Mouse (Mus musculus) gastrocnemius, postnatal 36 days (tissue): ENCODE measurements around the gene Pcsk2. TPM values are rescaled to one million over a fixed set of nuclear protein-coding genes. Genes with fewer than 3 reads are reported as not detected.

Experiments used
- DNase-seq, 2 experiments: peaks; one replicate each; pipeline ENCODE4 v3.0.0; 2022
- intact Hi-C: fragments of 180-260 bp; cut with DNase I; formaldehyde crosslinking; loops from one replicate; pipeline ENCODE4 v1.15.1; 2025
- total RNA-seq, 2 experiments: library from RNA; stranded (reverse); gene quantifications; 2 replicates each; pipeline ENCODE4 v1.2.3; 2021

The Pcsk2 gene
- total RNA-seq, 2 experiments from 2014 or later, result not detected

DNA sequence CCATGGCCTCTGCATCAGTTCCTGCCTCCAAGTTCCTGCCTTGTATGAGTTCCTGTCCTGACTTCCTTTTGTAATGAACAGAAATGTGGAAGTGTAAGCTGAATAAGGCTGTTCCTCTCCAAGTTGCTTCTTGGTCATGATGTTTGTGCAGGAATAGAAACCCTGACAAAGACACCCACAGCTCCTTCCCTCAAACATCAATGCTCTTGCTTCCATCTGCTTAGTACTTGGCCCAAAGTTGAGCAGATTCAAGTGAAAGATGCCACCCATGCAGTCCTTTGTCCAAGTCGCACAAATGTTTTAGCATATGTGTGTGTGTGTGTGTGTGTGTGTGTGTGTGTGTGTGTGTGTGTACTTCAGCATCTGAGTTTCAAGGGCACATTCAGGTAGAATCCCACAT, 97.3 kb downstream of the Pcsk2 start:
- no peak for DNase-seq
- intact Hi-C loops, result no loop called here

DNA sequence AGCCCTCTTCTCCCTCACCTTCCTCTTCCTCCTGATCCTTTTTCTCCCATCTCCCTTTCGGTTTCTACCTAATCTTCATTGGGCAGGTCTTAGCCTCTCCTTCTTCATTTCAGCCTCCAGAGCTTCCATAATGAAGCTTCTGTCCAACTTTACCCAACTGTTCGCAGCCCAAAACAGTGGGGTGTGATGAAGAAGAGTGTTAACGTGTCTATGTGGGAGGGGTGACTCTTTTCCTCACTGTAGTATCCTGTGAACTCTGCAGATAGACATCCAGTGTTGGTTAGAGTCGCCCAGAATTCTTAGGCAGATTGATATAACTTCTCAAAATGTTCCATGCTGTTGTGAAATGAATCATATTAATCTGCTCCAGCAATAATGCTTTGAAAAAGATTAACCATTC, 98.4 kb downstream of the Pcsk2 start:
- DNase-seq, result no peak
- intact Hi-C loops, result no loop called here

- intact Hi-C loops, result no loop called here
Observed at GRCm38 (mm10) chr2:143646001-143646400, 100.0 kb downstream of the Pcsk2 start.

DNA sequence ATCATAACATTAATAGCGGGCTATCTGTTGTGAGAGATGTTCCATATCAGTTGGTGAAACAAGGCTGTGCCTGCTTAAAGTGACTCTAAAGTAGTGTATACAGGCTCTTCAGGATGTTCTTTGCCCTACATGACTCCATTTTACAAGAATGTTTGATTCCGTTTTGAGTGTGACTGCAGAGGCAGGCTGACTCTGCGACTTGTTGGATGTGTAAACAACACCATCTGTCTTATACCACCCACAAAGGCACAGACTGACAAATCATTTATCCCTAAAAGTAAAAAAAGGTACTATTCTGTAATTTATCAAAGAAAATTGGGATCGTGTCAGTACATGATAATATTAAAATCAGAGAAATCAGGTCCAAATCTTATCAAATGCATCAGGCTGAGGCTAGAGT, 108.7 kb downstream of the Pcsk2 start:
- intact Hi-C loops, result no loop called here
- no peak for DNase-seq

More at GRCm38 (mm10) chr2:143646001-143646400, 100.0 kb downstream of the Pcsk2 start:
- no peak for DNase-seq

DNA sequence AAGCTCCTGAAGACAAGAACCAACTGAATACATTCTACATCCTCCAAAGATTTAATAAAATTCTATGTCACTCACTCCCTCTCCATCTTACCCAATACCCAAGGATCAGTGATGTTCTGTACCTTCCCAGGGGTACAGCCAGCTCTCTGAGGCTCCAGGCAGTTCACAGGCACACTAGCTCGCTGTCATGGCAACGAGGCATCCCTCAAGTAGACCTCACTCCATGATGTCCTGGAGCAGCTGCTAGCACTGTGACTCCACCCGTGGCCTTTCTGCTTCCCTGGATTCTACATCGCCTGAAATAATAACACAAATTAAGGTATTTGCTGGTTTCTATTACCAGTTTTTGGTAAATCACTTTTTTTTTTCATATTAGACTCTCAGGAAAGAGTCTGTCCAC, 111.0 kb downstream of the Pcsk2 start:
- DNase-seq, result no peak
- intact Hi-C loops, result no loop called here

DNA sequence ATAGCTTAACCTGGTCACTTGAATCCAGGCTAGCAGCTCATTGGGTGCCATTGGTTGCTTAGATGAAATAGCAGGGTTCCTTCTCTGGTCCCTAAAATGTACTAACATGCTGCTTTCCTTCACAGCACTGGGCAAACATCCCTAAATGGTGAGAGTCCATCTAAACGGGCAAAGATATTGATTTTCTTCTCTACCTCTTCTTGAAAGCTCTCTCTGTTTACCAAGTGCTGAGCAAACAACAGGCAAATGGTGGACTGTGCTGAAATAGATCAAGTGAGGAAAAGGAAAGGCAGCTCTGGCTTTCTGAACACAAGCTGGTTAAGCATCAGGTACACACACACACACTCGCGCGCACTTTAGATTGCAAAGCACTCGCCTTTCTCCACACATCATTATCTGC, 120.8 kb downstream of the Pcsk2 start:
- DNase-seq, result no peak
- intact Hi-C loops, result no loop called here

- no peak for DNase-seq
- intact Hi-C loops, result no loop called here
Observed at GRCm38 (mm10) chr2:143677869-143678268, 131.9 kb downstream of the Pcsk2 start.

DNA sequence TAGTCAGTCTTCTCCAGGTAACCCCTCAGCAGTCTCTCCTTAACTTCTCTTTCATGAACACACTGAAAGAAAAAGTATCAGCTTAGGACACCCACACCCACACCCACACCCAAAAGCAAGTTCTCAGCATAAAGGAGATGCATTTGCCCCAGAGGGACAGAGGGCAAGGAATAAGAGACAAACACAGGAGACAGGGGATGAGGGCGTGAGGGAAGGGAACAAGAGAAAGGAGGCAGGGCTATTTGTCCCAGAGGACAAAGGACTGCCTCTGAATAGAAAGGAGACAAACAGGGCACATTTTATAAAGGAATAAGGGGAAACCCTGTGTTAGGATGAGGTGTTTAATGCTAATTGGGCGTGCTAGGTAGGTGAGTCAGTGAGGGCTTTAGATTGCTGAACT, 133.6 kb downstream of the Pcsk2 start:
- DNase-seq, result no peak
- intact Hi-C loops, result no loop called here

GRCm38 (mm10) chr2:143681873-143682555, 136.1 kb downstream of the Pcsk2 start:
- intact Hi-C loops, result no loop called here
- no peak for DNase-seq

DNA sequence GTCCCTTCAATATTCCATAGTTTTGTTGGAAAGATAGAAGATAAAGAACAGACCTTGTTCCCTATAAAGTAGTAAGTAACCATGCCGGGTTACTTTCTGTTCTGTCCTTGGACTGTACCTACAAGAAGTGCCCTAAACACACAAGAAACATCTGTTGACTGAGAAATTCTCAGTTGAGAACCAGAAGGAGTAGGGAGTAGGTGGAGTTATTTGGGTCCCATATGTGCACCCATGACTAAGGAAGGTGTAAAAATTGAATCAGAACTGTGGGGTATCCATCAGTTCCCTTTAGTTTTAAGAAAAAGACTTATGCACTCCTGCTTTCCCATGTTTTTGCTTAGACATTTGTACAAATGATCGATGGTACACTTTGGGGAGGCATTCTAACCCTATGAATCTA, 137.6 kb downstream of the Pcsk2 start:
- no peak for DNase-seq
- intact Hi-C loops, result no loop called here

DNA sequence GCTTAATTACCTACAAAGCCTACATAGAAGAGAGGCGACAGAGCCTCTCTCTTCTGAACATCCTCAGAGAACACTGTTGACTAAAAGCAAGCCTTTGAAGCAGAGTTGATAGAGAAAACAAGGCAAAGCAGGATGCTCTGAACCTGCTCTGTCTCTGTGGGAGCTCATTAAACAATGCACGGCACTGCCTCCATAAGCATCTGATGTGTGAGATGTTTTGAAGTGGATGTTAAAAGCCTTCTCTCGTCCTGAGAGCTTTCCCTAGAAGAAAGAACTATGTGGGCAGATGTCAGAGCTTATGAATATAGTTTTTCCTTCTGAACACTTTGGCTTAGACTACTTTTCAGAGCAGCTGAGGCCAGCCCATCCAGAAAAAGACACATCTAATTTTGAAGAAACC, 145.3 kb downstream of the Pcsk2 start:
- DNase-seq, result no peak
- intact Hi-C loops, result no loop called here

GRCm38 (mm10) chr2:143696026-143696557, 150.1 kb downstream of the Pcsk2 start:
- intact Hi-C loops, result no loop called here
- DNase-seq, result no peak

- intact Hi-C loops, result no loop called here
- DNase-seq, result no peak
Observed at GRCm38 (mm10) chr2:143696704-143697103, 150.7 kb downstream of the Pcsk2 start.

- intact Hi-C loops, result no loop called here
Observed at GRCm38 (mm10) chr2:143701141-143701540, 155.2 kb downstream of the Pcsk2 start.

GRCm38 (mm10) chr2:143702931-143703344, 157.0 kb downstream of the Pcsk2 start:
- intact Hi-C loops, result no loop called here
- no peak for DNase-seq

More at GRCm38 (mm10) chr2:143701141-143701540, 155.2 kb downstream of the Pcsk2 start:
- no peak for DNase-seq

DNA sequence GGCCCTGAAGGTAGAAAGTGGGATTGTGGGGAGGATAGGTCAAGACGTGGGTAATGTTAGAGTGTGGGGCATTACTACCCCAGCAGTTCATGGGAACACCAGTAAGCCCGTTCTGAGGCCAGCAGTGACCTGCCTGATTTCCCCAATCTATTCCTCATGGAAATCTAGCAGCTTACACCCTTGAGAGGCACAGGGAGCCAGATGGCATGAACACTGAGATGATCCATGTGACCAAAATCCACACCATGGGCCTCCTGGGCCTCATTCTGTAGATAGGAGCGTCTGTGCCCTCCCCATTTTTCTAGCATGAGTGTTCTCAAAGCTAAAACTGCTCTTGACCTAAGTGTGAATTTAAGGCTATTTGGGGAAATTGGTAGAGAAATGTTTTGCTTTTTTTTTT, 162.2 kb downstream of the Pcsk2 start:
- intact Hi-C loops, result no loop called here
- DNase-seq, result no peak

DNA sequence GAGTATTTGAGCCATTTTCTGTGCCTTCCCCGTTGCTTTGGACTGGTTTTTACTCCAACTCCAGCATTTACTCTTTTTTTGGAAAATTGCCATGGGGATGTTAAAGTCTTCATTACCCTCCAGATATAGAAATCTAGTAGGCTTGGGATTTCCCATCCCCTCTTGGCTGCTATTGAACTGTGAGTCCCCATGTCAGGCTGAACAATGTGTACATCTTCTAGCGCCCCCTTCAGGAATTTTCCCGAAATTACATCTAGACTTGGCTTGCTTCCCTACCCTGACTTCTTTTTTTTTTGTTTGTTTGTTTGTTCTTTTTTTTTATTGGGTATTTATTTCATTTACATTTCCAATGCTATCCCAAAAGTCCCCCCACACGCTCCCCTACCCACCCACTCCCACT, 163.3 kb downstream of the Pcsk2 start:
- intact Hi-C loops, result no loop called here
- DNase-seq, result no peak

GRCm38 (mm10) chr2:143709979-143710378, 164.0 kb downstream of the Pcsk2 start:
- intact Hi-C loops, result no loop called here
- no peak for DNase-seq

- DNase-seq, result no peak
- intact Hi-C loops, result no loop called here
Observed at GRCm38 (mm10) chr2:143711886-143712285, 165.9 kb downstream of the Pcsk2 start.

DNA sequence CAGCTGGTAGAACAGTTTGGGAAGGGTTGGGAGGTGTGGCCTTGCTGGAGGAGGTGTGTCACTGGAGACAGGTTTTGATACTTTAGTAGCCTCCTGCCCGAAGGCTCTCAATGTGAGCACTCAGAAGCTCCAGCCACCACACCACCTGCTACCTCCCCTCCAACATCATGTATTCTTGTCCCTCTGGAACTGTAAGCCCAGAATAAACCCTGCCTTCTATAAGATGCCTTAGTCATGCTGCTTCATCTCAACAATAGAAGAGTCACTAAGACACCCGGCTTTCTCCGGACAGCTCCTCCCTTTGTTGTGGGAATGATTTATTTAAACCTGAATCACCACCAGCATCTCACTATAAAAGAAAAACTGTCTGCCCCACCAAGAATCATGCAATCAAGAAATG, 166.9 kb downstream of the Pcsk2 start:
- intact Hi-C loops, result no loop called here
- DNase-seq, result no peak

GRCm38 (mm10) chr2:143713902-143714301, 167.9 kb downstream of the Pcsk2 start:
- intact Hi-C loops, result no loop called here
- no peak for DNase-seq

DNA sequence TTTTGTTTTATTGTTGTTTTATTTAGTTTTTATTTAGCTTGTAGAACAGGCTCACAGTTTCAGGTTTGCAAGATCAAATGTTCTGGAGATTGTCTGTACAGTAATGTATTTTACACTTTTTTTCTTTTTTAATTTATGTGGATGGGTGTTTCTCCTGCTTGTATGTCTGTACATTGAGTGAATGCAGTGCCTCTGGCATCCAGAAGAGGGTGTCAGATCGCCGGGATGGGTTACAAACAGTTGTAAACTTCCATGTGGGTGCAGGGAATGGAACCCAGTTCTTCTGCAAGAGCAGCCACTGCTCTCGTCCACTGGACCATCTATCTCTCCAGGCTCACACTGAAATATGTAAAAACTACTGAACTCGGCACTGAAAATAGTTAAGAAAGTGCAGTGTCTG, 169.2 kb downstream of the Pcsk2 start:
- intact Hi-C loops, result no loop called here

GRCm38 (mm10) chr2:143723231-143723630, 177.3 kb downstream of the Pcsk2 start:
- intact Hi-C loops, result no loop called here
- no peak for DNase-seq

More for the DNA sequence above, 169.2 kb downstream of the Pcsk2 start:
- DNase-seq, result no peak
